Mouse (Mus musculus) MEL (cell line): ENCODE data around the gene Lrba. TPM values are rescaled to one million over a fixed set of nuclear protein-coding genes. Genes with fewer than 3 reads are reported as not detected.

Experiments
- DNase-seq: peaks from one replicate; pipeline ENCODE4 v3.0.0; 2011; ENCODE audit warnings: low read depth, low spot score
- H3K27ac ChIP-seq: 2 replicates; pipeline ENCODE4 v1.5.1; 2012; ENCODE audit warnings: low read depth, mild to moderate bottlenecking, control low read depth, low read length, moderate library complexity; ENCODE audit not compliant: control insufficient read depth
- H3K27me3 ChIP-seq, 2 experiments: fragments of 150-350 bp in 1 of 2; sonication (generic) in 1 of 2; 2 replicates each; pipeline ENCODE4 v1.6.1; 2012; ENCODE audit warnings: low read length in 2 of 2, mild to moderate bottlenecking in 2 of 2, improper control_type of control experiment in 1 of 2, moderate library complexity in 1 of 2; ENCODE audit not compliant: insufficient read depth in 2 of 2, control insufficient read depth in 1 of 2
- H3K36me3 ChIP-seq, 2 experiments: 2 replicates each; pipeline ENCODE4 v1.6.1; 2012 to 2014; ENCODE audit warnings: low read length in 2 of 2, improper control_type of control experiment in 1 of 2, inconsistent platforms in 1 of 2, mild to moderate bottlenecking in 1 of 2; ENCODE audit not compliant: insufficient read depth in 2 of 2, control insufficient read depth in 1 of 2
- H3K4me1 ChIP-seq, 2 experiments: fragments of 150-350 bp in 1 of 2; sonication (generic) in 1 of 2; 2 replicates each; pipeline ENCODE4 v1.6.1; 2012; ENCODE audit warnings: low read length in 2 of 2, improper control_type of control experiment in 1 of 2, mild to moderate bottlenecking in 1 of 2; ENCODE audit not compliant: insufficient read depth in 2 of 2, control insufficient read depth in 1 of 2
- H3K4me3 ChIP-seq, 2 experiments: fragments of 150-350 bp in 1 of 2; sonication (generic) in 1 of 2; 2 replicates each; pipeline ENCODE4 v1.5.1; 2012; ENCODE audit warnings: low read depth in 2 of 2, low read length in 2 of 2, mild to moderate bottlenecking in 2 of 2, moderate library complexity in 2 of 2, control low read depth in 1 of 2, improper control_type of control experiment in 1 of 2; ENCODE audit not compliant: control insufficient read depth in 1 of 2, insufficient read depth in 1 of 2
- H3K79me2 ChIP-seq: 2 replicates; pipeline ENCODE4 v1.6.1; 2012; ENCODE audit warnings: mild to moderate bottlenecking, low read length, moderate library complexity; ENCODE audit not compliant: control insufficient read depth, poor library complexity, insufficient read depth
- H3K9ac ChIP-seq: 2 replicates; pipeline ENCODE4 v1.6.1; 2012; ENCODE audit warnings: low read depth, mild to moderate bottlenecking, control low read depth, low read length, moderate library complexity; ENCODE audit not compliant: control insufficient read depth, poor library complexity, severe bottlenecking
- H3K9me3 ChIP-seq: fragments of 150-350 bp; sonication (generic); replicated peaks from 2 replicates; pipeline ENCODE4 v1.6.1; 2012; ENCODE audit warnings: mild to moderate bottlenecking, low read length, improper control_type of control experiment, moderate library complexity; ENCODE audit not compliant: insufficient read depth
- BHLHE40 ChIP-seq: IDR thresholded peaks from 2 replicates; pipeline ENCODE4 v1.6.1; 2012; ENCODE audit warnings: low read depth, mild to moderate bottlenecking, inconsistent platforms, low read length, improper control_type of control experiment, borderline replicate concordance
- CHD2 ChIP-seq: IDR thresholded peaks from 2 replicates; pipeline ENCODE4 v1.6.1; 2011; ENCODE audit warnings: low read length, improper control_type of control experiment
- CTCF ChIP-seq, 3 experiments: IDR thresholded peaks in 2 of 3; conservative IDR thresholded peaks in 1 of 3; 2 replicates each; pipeline ENCODE4 v1.5.1; 2011 to 2012; ENCODE audit warnings: low read length in 3 of 3, low read depth in 2 of 3, mild to moderate bottlenecking in 2 of 3, improper control_type of control experiment in 1 of 3, inconsistent platforms in 1 of 3, mixed read lengths in 1 of 3, moderate library complexity in 1 of 3; ENCODE audit not compliant: control insufficient read depth in 1 of 3, insufficient read depth in 1 of 3, poor library complexity in 1 of 3, severe bottlenecking in 1 of 3
- E2F4 ChIP-seq: IDR thresholded peaks from 2 replicates; pipeline ENCODE4 v1.6.1; 2011; ENCODE audit warnings: low read depth, low read length, improper control_type of control experiment, borderline replicate concordance
- ELF1 ChIP-seq: IDR thresholded peaks from 2 replicates; pipeline ENCODE4 v1.6.1; 2014; ENCODE audit warnings: low read depth, mild to moderate bottlenecking, inconsistent platforms, low read length, improper control_type of control experiment, moderate library complexity
- EP300 ChIP-seq, 2 experiments: IDR thresholded peaks; 2 replicates each; pipeline ENCODE4 v1.6.1; 2011; ENCODE audit warnings: improper control_type of control experiment in 2 of 2, low read length in 2 of 2, low read depth in 1 of 2, mild to moderate bottlenecking in 1 of 2
- ETS1 ChIP-seq: IDR thresholded peaks from 2 replicates; pipeline ENCODE4 v1.6.1; 2012; ENCODE audit warnings: low read depth, mild to moderate bottlenecking, inconsistent platforms, low read length, improper control_type of control experiment, moderate library complexity
- GATA1 ChIP-seq: IDR thresholded peaks from 2 replicates; pipeline ENCODE4 v1.6.1; 2011; ENCODE audit warnings: low read depth, low read length, improper control_type of control experiment
- HCFC1 ChIP-seq: IDR thresholded peaks from 2 replicates; pipeline ENCODE4 v1.6.1; 2012; ENCODE audit warnings: low read depth, mild to moderate bottlenecking, inconsistent platforms, low read length, improper control_type of control experiment, moderate library complexity
- JUND ChIP-seq: IDR thresholded peaks from 2 replicates; pipeline ENCODE4 v1.6.1; 2011; ENCODE audit warnings: low read depth, mild to moderate bottlenecking, improper control_type of control experiment, low read length
- KAT2A ChIP-seq: conservative IDR thresholded peaks from 2 replicates; pipeline ENCODE4 v1.6.1; 2012; ENCODE audit warnings: low read depth, low read length, improper control_type of control experiment, inconsistent platforms
- MAFK ChIP-seq: IDR thresholded peaks from 2 replicates; pipeline ENCODE4 v1.6.1; 2011; ENCODE audit warnings: low read depth, mild to moderate bottlenecking, low read length, improper control_type of control experiment, borderline replicate concordance
- MAX ChIP-seq: IDR thresholded peaks from 2 replicates; pipeline ENCODE4 v1.6.1; 2011; ENCODE audit warnings: low read length, improper control_type of control experiment
- MAZ ChIP-seq: IDR thresholded peaks from 2 replicates; pipeline ENCODE4 v1.6.1; 2012; ENCODE audit warnings: low read depth, mild to moderate bottlenecking, inconsistent platforms, low read length, improper control_type of control experiment
- MEF2A ChIP-seq: IDR thresholded peaks from 2 replicates; pipeline ENCODE4 v1.6.1; 2014; ENCODE audit warnings: low read depth, mild to moderate bottlenecking, inconsistent platforms, low read length, improper control_type of control experiment; ENCODE audit not compliant: poor library complexity, insufficient replicate concordance, severe bottlenecking; ENCODE audit errors: extremely low read depth
- MXI1 ChIP-seq: IDR thresholded peaks from 2 replicates; pipeline ENCODE4 v1.6.1; 2011; ENCODE audit warnings: mild to moderate bottlenecking, low read depth, low read length, improper control_type of control experiment
- MYB ChIP-seq: IDR thresholded peaks from 2 replicates; pipeline ENCODE4 v1.6.1; 2011; ENCODE audit warnings: mild to moderate bottlenecking, low read depth, low read length, improper control_type of control experiment
- MYC ChIP-seq: IDR thresholded peaks from 2 replicates; pipeline ENCODE4 v1.6.1; 2011; ENCODE audit warnings: low read depth, mild to moderate bottlenecking, low read length, improper control_type of control experiment, moderate library complexity
- NELFE ChIP-seq: IDR thresholded peaks from 2 replicates; pipeline ENCODE4 v1.6.1; 2011; ENCODE audit warnings: low read depth, low read length, improper control_type of control experiment
- POLR2A ChIP-seq, 2 experiments: IDR thresholded peaks; 2 replicates each; pipeline ENCODE4 v1.6.1; 2011 to 2012; ENCODE audit warnings: low read length in 2 of 2, mild to moderate bottlenecking in 2 of 2, control low read depth in 1 of 2, improper control_type of control experiment in 1 of 2, low read depth in 1 of 2, moderate library complexity in 1 of 2; ENCODE audit not compliant: control insufficient read depth in 1 of 2, insufficient read depth in 1 of 2, poor library complexity in 1 of 2
- POLR2AphosphoS2 ChIP-seq: IDR thresholded peaks from 2 replicates; pipeline ENCODE4 v1.6.1; 2011; ENCODE audit warnings: low read length, improper control_type of control experiment
- POLR2AphosphoS5 ChIP-seq: IDR thresholded peaks from 2 replicates; pipeline ENCODE4 v1.6.1; 2012; ENCODE audit warnings: low read depth, borderline replicate concordance, mild to moderate bottlenecking, inconsistent platforms, low read length, moderate library complexity, mixed read lengths
- RAD21 ChIP-seq: IDR thresholded peaks from 2 replicates; pipeline ENCODE4 v1.6.1; 2011; ENCODE audit warnings: mild to moderate bottlenecking, low read depth, low read length, improper control_type of control experiment
- RCOR1 ChIP-seq: IDR thresholded peaks from 2 replicates; pipeline ENCODE4 v1.6.1; 2012; ENCODE audit warnings: low read depth, mild to moderate bottlenecking, inconsistent platforms, low read length, improper control_type of control experiment
- SIN3A ChIP-seq: IDR thresholded peaks from 2 replicates; pipeline ENCODE4 v1.6.1; 2012; ENCODE audit warnings: low read length, improper control_type of control experiment, inconsistent platforms
- SMC3 ChIP-seq: IDR thresholded peaks from 2 replicates; pipeline ENCODE4 v1.6.1; 2011; ENCODE audit warnings: low read depth, low read length, improper control_type of control experiment
- TAL1 ChIP-seq: IDR thresholded peaks from 2 replicates; pipeline ENCODE4 v1.6.1; 2012; ENCODE audit warnings: mild to moderate bottlenecking, inconsistent platforms, low read length, moderate library complexity, mixed read lengths
- TBP ChIP-seq: IDR thresholded peaks from 2 replicates; pipeline ENCODE4 v1.8.0; 2011; ENCODE audit warnings: low read depth, low read length, improper control_type of control experiment
- TCF12 ChIP-seq: IDR thresholded peaks from 2 replicates; pipeline ENCODE4 v1.6.1; 2014; ENCODE audit warnings: low read depth, mild to moderate bottlenecking, inconsistent platforms, low read length, improper control_type of control experiment, moderate library complexity
- UBTF ChIP-seq: IDR thresholded peaks from 2 replicates; pipeline ENCODE4 v1.6.1; 2012; ENCODE audit warnings: low read depth, mild to moderate bottlenecking, inconsistent platforms, low read length, improper control_type of control experiment, moderate library complexity, borderline replicate concordance; ENCODE audit not compliant: insufficient read depth
- USF1 ChIP-seq: IDR thresholded peaks from 2 replicates; pipeline ENCODE4 v1.6.1; 2014; ENCODE audit warnings: low read depth, mild to moderate bottlenecking, inconsistent platforms, low read length, improper control_type of control experiment, moderate library complexity
- USF2 ChIP-seq, 2 experiments: IDR thresholded peaks; 2 replicates each; pipeline ENCODE4 v1.6.1; 2011 to 2012; ENCODE audit warnings: improper control_type of control experiment in 2 of 2, low read length in 2 of 2, borderline replicate concordance in 1 of 2, inconsistent platforms in 1 of 2, low read depth in 1 of 2, mild to moderate bottlenecking in 1 of 2; ENCODE audit not compliant: insufficient read depth in 1 of 2
- ZC3H11A ChIP-seq: IDR thresholded peaks from 2 replicates; pipeline ENCODE4 v1.6.1; 2012; ENCODE audit warnings: low read depth, mild to moderate bottlenecking, inconsistent platforms, low read length, improper control_type of control experiment
- ZKSCAN1 ChIP-seq: IDR thresholded peaks from 2 replicates; pipeline ENCODE4 v1.6.1; 2012; ENCODE audit warnings: low read depth, mild to moderate bottlenecking, inconsistent platforms, low read length, improper control_type of control experiment, moderate library complexity
- ZMIZ1 ChIP-seq: IDR thresholded peaks from 2 replicates; pipeline ENCODE4 v1.6.1; 2012; ENCODE audit warnings: low read depth, mild to moderate bottlenecking, inconsistent platforms, low read length, improper control_type of control experiment, moderate library complexity
- ZNF384 ChIP-seq: IDR thresholded peaks from 2 replicates; pipeline ENCODE4 v1.6.1; 2012; ENCODE audit warnings: low read depth, mild to moderate bottlenecking, inconsistent platforms, low read length, improper control_type of control experiment
- polyA plus RNA-seq, 2 experiments: library from polyadenylated mRNA; stranded (reverse) in 1 of 2; unstranded in 1 of 2; fragments of >175 nt in 1 of 2; fragments of >200 nt in 1 of 2; gene quantifications; 2 replicates each; pipeline versions ENCODE4 v1.2.1 to v1.2.4; 2012; ENCODE audit warnings: low replicate concordance in 2 of 2, low read depth in 1 of 2; ENCODE audit not compliant: insufficient read length in 2 of 2, insufficient read depth in 1 of 2, missing spikeins in 1 of 2
- total RNA-seq: library from RNA; depleted of rRNA; stranded (reverse); fragments of 300-350 nt; gene quantifications from 2 replicates; pipeline ENCODE4 v1.2.3, GENCODE M21; 2012

Gene Lrba
- total and polyA plus RNA-seq, 3 experiments, result 10.9 to 17.9 TPM; not detected in 1

DNA sequence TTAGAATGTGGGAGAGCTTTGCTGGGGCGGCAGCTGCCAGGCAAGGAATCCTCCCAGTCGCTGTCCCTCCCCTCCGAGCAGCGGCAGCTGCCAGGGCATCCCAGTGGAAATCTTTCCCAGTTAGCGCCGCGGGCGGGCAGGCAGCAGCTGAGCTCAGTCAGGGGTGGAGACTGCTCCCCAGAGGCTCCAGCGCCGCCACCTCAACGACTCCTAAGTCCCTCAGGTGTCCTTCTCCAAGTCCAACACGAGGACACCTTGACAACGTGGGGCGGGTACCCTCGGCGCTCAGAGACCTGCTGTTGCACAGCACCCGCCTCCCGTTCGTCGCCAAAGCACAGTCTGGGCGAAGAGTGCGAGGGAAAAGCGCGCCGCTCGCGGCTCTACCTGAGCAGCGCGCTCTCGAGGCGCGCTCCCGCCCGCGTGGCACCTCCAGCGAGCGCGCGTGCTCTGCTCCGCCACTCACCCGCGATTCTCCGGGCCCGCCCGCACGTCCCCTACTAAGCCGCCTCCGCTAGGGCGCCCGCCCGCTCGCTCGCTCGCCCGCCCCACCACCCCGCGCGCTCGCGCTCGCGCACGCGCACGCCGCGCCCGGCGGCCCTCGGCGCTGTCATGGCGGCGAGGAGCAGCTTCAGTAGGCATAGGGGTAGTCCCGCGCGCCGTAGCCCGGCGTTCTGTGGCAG is 706 bp upstream of the Lrba start:
- H3K9ac ChIP-seq, result peak overlapping the region; percentile 99
- no peaks in the 10 kb centered on the region for H3K9me3 ChIP-seq
- peak; percentile 87 for DNase-seq
- peaks cover 13% of the 10 kb centered on the region for H3K79me2 ChIP-seq
- peak overlapping the region; percentile 90 to 97 for H3K4me3 ChIP-seq
- peak overlapping the region; percentile 86 for H3K27ac ChIP-seq
- H3K36me3 ChIP-seq, result peaks cover 0 to 12% of the 10 kb centered on the region in 2 experiments; a peak in 2 of 4 replicates
- no peaks in the 10 kb centered on the region; a peak in 3 of 4 replicates for H3K4me1 ChIP-seq
- no peaks in the 10 kb centered on the region for H3K27me3 ChIP-seq
- TF ChIP-seq BHLHE40 (no peak), MYB (no peak), MEF2A (no peak), SIN3A (no peak; the same call in 1 of the 2 replicates), TBP (peak; percentile 56; the same call in 1 of the 2 replicates), POLR2A (IDR thresholded peaks at IDR 0.05; ENCODE audit: control insufficient read depth in 1 of 2, insufficient read depth in 1 of 2, low read depth in 1 of 2, low read length in 2 of 2, poor library complexity in 1 of 2) (peak; percentile 73 to 97), ZMIZ1 (no peak), MAFK (no peak), TCF12 (0 out of 2 replicates have a peak, but pooled peaks have one; percentile 4), JUND (no peak), NELFE (peak; percentile 87), ETS1 (no peak), USF2 (IDR thresholded peaks at IDR 0.05; ENCODE audit: borderline replicate concordance in 1 of 2, insufficient read depth in 1 of 2, low read depth in 1 of 2, low read length in 2 of 2) (no peak), GATA1 (no peak), MYC (no peak), RCOR1 (no peak), UBTF (no peak), ELF1 (no peak), POLR2AphosphoS5 (no peak), MXI1 (no peak; the same call in 1 of the 2 replicates), E2F4 (no peak), CTCF (IDR thresholded peaks at IDR 0.05 in 2 of 3, conservative IDR thresholded peaks at IDR 0.05 in 1 of 3; ENCODE audit: control insufficient read depth in 1 of 3, insufficient read depth in 1 of 3, low read depth in 2 of 3, low read length in 3 of 3, poor library complexity in 1 of 3, severe bottlenecking in 1 of 3) (no peak), EP300 (IDR thresholded peaks at IDR 0.05; ENCODE audit: low read depth in 1 of 2, low read length in 2 of 2) (peak in 1 of 2 experiments; percentile 13; a peak in 1 of 4 replicates), CHD2 (no peak), POLR2AphosphoS2 (no peak; the same call in 1 of the 2 replicates), MAX (peak; percentile 53), RAD21 (no peak), HCFC1 (no peak), ZNF384 (no peak), SMC3 (no peak), MAZ (no peak), ZC3H11A (no peak), USF1 (no peak), ZKSCAN1 (no peak), TAL1 (no peak), KAT2A (no peak)
